Mouse (Mus musculus) heart, embryonic 15.5 days (tissue): ENCODE data around the gene Plppr2. TPM values are rescaled to one million over a fixed set of nuclear protein-coding genes. Genes with fewer than 3 reads are reported as not detected.

ENCODE experiments used
- ATAC-seq: fragments of 200-750 bp; cut with Nextera tagmentation; replicated peaks from 2 replicates; pipeline ENCODE4 v1.8.0; 2017; ENCODE audit warnings: low read depth, moderate TSS enrichment; ENCODE audit not compliant: insufficient number of reproducible peaks, insufficient read depth, low FRiP score
- H3K27ac ChIP-seq: fragments of 300-500 bp; sonication (generic); 2 replicates; pipeline ENCODE4 v1.5.1; 2015; ENCODE audit warnings: mild to moderate bottlenecking, inconsistent platforms
- H3K27me3 ChIP-seq: fragments of 300-500 bp; sonication (generic); 2 replicates; pipeline ENCODE4 v1.6.1; 2015; ENCODE audit warnings: inconsistent platforms
- H3K36me3 ChIP-seq: fragments of 300-500 bp; sonication (generic); 2 replicates; pipeline ENCODE4 v1.6.1; 2015; ENCODE audit warnings: mild to moderate bottlenecking, inconsistent platforms
- H3K4me1 ChIP-seq: fragments of 300-500 bp; sonication (generic); replicated peaks from 2 replicates; pipeline ENCODE4 v1.6.1; 2015; ENCODE audit warnings: inconsistent platforms
- H3K4me2 ChIP-seq: fragments of 300-500 bp; sonication (generic); 2 replicates; pipeline ENCODE4 v1.6.1; 2015; ENCODE audit warnings: inconsistent platforms, mild to moderate bottlenecking, moderate library complexity
- H3K4me3 ChIP-seq: fragments of 300-500 bp; sonication (generic); 2 replicates; pipeline ENCODE4 v1.5.1; 2015; ENCODE audit warnings: mild to moderate bottlenecking, inconsistent platforms
- H3K9ac ChIP-seq: fragments of 300-500 bp; sonication (generic); 2 replicates; pipeline ENCODE4 v1.6.1; 2015; ENCODE audit warnings: mild to moderate bottlenecking, inconsistent platforms
- H3K9me3 ChIP-seq: fragments of 300-500 bp; sonication (generic); replicated peaks from 2 replicates; pipeline ENCODE4 v1.6.1; 2016; ENCODE audit warnings: inconsistent platforms
- WGBS: fragments of 180-500 bp; shearing (Covaris S2); methylation state at CpG from one replicate; pipeline ENCODE4 v1.1.7; 2015; ENCODE audit warnings: mixed read lengths; 5-methylcytosine and 5-hydroxymethylcytosine counted together
- polyA plus RNA-seq: library from polyadenylated mRNA; unstranded; fragments of >200 nt; fragmentation: Nextera tagmentation; extraction: Ambion mirVana; gene quantifications from 2 replicates; pipeline ENCODE4 v1.2.1, GENCODE M21; 2015

Gene Plppr2
- 3.2 and 5.7 TPM in 2 replicates for polyA plus RNA-seq

- Histone ChIP-seq H3K4me3 (peak within 1 kb of the TSS; percentile 60), H3K27ac (peak within 1 kb of the TSS; percentile 28; the same call in 1 of the 2 replicates), H3K36me3 (no peaks in the 10 kb centered on the region), H3K9me3 (no peaks in the 10 kb centered on the region), H3K4me1 (peaks cover 9% of the 10 kb centered on the region), H3K4me2 (peak within 1 kb of the TSS; percentile 90), H3K9ac (peak within 1 kb of the TSS; percentile 59), H3K27me3 (no peaks in the 10 kb centered on the region)
- 3% methylated on average over 41 of the region's 43 CpGs for WGBS
- peak; percentile 96 for ATAC-seq
Measured at GRCm38 (mm10) chr9:21936692-21937570, at the start of gene Plppr2. Gene Plppr2, plus strand, starts transcription at chr9:21937033.

GRCm38 (mm10) chr9:21889229-21889628 lies 47.6 kb upstream of the Plppr2 start:
- ATAC-seq = no peak
- no peaks in the 10 kb centered on the region for H3K9me3 ChIP-seq
- 53% methylated on average over 3 of the region's 3 CpGs for WGBS
- no peak overlapping the region for H3K4me2 ChIP-seq
- H3K27ac ChIP-seq = no peak overlapping the region
- no peaks in the 10 kb centered on the region for H3K36me3 ChIP-seq
- no peak overlapping the region for H3K4me3 ChIP-seq
- H3K27me3 ChIP-seq = no peaks in the 10 kb centered on the region
- H3K4me1 ChIP-seq = no peaks in the 10 kb centered on the region
- H3K9ac ChIP-seq = no peak overlapping the region

- no peak for ATAC-seq
- Histone ChIP-seq H3K9ac (no peak overlapping the region), H3K4me3 (peak overlapping the region; percentile 49), H3K36me3 (no peaks in the 10 kb centered on the region), H3K27me3 (peaks cover 5% of the 10 kb centered on the region; the same call in 1 of the 2 replicates), H3K4me2 (peak overlapping the region; percentile 61), H3K27ac (no peak overlapping the region), H3K4me1 (peaks cover 3% of the 10 kb centered on the region; the same call in 1 of the 2 replicates), H3K9me3 (no peaks in the 10 kb centered on the region)
- WGBS = 16% methylated on average over 10 of the region's 10 CpGs
Measured at GRCm38 (mm10) chr9:21901223-21901820, 35.5 kb upstream of the Plppr2 start.

- Histone ChIP-seq H3K9me3 (no peaks in the 10 kb centered on the region), H3K4me1 (peaks cover 3% of the 10 kb centered on the region; the same call in 1 of the 2 replicates), H3K9ac (no peak overlapping the region), H3K4me2 (no peak overlapping the region), H3K4me3 (no peak overlapping the region), H3K27ac (no peak overlapping the region), H3K36me3 (no peaks in the 10 kb centered on the region), H3K27me3 (peaks cover under 1% of the 10 kb centered on the region; the same call in 1 of the 2 replicates)
- 73% methylated on average over 4 of the region's 4 CpGs for WGBS
- no peak for ATAC-seq
Measured at GRCm38 (mm10) chr9:21904031-21904430, 32.8 kb upstream of the Plppr2 start.

GRCm38 (mm10) chr9:21908216-21908615 lies 28.6 kb upstream of the Plppr2 start:
- no peak overlapping the region for H3K4me2 ChIP-seq
- H3K9me3 ChIP-seq = no peaks in the 10 kb centered on the region
- ATAC-seq = no peak
- no peak overlapping the region for H3K4me3 ChIP-seq
- H3K27ac ChIP-seq = no peak overlapping the region
- H3K9ac ChIP-seq = no peak overlapping the region
- H3K36me3 ChIP-seq = no peaks in the 10 kb centered on the region
- H3K4me1 ChIP-seq = no peaks in the 10 kb centered on the region
- no peaks in the 10 kb centered on the region; the same call in 1 of the 2 replicates for H3K27me3 ChIP-seq
- 64% methylated on average over 11 of the region's 11 CpGs for WGBS

- Histone ChIP-seq H3K27ac (no peak overlapping the region), H3K36me3 (no peaks in the 10 kb centered on the region; the same call in 1 of the 2 replicates), H3K27me3 (no peaks in the 10 kb centered on the region), H3K4me2 (no peak overlapping the region), H3K4me1 (no peaks in the 10 kb centered on the region), H3K9ac (no peak overlapping the region), H3K4me3 (no peak overlapping the region), H3K9me3 (no peaks in the 10 kb centered on the region)
- 68% methylated on average over 10 of the region's 10 CpGs for WGBS
- no peak for ATAC-seq
Measured at GRCm38 (mm10) chr9:21909474-21910223, 27.2 kb upstream of the Plppr2 start.

GRCm38 (mm10) chr9:21916851-21917492 lies 19.9 kb upstream of the Plppr2 start:
- peak overlapping the region; percentile 97 for H3K4me2 ChIP-seq
- H3K4me1 ChIP-seq = peaks cover 9% of the 10 kb centered on the region
- H3K27ac ChIP-seq = no peak overlapping the region
- ATAC-seq = no peak
- peak overlapping the region; percentile 66 for H3K4me3 ChIP-seq
- H3K36me3 ChIP-seq = no peaks in the 10 kb centered on the region; the same call in 1 of the 2 replicates
- WGBS = 67% methylated on average over 3 of the region's 3 CpGs
- H3K9me3 ChIP-seq = no peaks in the 10 kb centered on the region
- H3K27me3 ChIP-seq = no peaks in the 10 kb centered on the region
- H3K9ac ChIP-seq = no peak overlapping the region

- no peaks in the 10 kb centered on the region for H3K27me3 ChIP-seq
- 2% methylated on average over 35 of the region's 35 CpGs for WGBS
- H3K27ac ChIP-seq = 0 out of 2 replicates have a peak overlapping the region, but pooled peaks have one; percentile 24
- peak overlapping the region; percentile 66 for H3K4me3 ChIP-seq
- peak overlapping the region; percentile 73 for H3K9ac ChIP-seq
- peak overlapping the region; percentile 97 for H3K4me2 ChIP-seq
- peaks cover 9% of the 10 kb centered on the region for H3K4me1 ChIP-seq
- no peaks in the 10 kb centered on the region; the same call in 1 of the 2 replicates for H3K36me3 ChIP-seq
- H3K9me3 ChIP-seq = no peaks in the 10 kb centered on the region
- ATAC-seq = peak; percentile 56
Measured at GRCm38 (mm10) chr9:21917493-21918034, 19.3 kb upstream of the Plppr2 start.

GRCm38 (mm10) chr9:21918035-21918592 lies 18.7 kb upstream of the Plppr2 start, which contains the start of gene Rab3d:
Gene Rab3d, minus strand, starts transcription at chr9:21918192.
- peak; percentile 91 for ATAC-seq
- 0 out of 2 replicates have a peak within 1 kb of the TSS, but pooled peaks have one; percentile 24 for H3K27ac ChIP-seq

More at GRCm38 (mm10) chr9:21918035-21918592, 18.7 kb upstream of the Plppr2 start, which contains the start of gene Rab3d:
- H3K4me2 ChIP-seq = peak within 1 kb of the TSS; percentile 97
- no peaks in the 10 kb centered on the region; the same call in 1 of the 2 replicates for H3K36me3 ChIP-seq
- H3K9me3 ChIP-seq = no peaks in the 10 kb centered on the region
- peaks cover 12% of the 10 kb centered on the region for H3K4me1 ChIP-seq
- no peaks in the 10 kb centered on the region for H3K27me3 ChIP-seq
- under 1% methylated on average over 35 of the region's 36 CpGs for WGBS
- H3K9ac ChIP-seq = peak within 1 kb of the TSS; percentile 73
- peak within 1 kb of the TSS; percentile 66 for H3K4me3 ChIP-seq
